Mouse (Mus musculus): Measurements from ENCODE around the gene Apba3.

DNA sequence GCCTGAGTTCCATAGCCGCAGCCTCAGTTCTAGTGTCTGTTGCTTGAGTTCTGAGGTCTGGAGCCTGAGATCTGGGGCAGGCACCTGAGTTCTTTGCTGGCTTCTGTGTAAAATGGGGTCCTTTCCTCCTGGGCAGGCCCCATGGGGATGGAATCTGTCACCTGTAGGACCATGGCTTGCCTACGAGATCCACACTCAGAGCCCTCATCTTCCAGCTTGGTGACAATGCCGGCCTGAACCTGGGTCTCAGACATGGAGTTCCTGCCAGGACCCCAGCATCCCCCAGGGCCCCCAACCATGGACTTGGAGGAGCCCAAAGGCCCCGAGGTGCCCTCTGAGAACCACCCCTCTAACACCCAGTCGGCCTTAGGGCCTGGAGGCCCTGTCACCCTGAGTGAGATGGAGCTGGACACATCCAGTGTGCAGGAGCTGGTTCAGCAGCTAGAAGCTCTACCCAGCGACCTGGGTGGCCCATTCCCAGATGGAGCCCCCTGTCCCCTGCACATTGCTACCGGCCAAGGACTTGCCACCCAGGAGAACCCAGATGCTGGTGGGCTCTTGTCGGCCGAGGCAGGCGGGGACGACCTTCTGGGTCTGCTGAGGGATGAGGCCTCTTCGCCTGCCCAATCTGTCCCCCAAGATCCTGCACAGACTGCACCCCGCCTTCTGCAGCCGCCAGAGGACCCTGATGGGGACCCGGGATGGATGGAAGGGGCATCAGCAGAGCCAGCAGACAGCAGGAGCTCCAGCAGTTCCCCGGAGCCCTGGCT is 2.1 kb downstream of the Apba3 start:
- no peak for TF ChIP-seq GATA1 (IDR thresholded peaks at IDR 0.05; ENCODE audit: low read length)
- no peak for TF ChIP-seq TAL1 (IDR thresholded peaks at IDR 0.05; ENCODE audit: low read length)

Data from erythroblast, embryonic 14.5 days (primary cell).